Mouse (Mus musculus) retina, postnatal 7 days (tissue): ENCODE measurements around the gene Capn15.

Experiments
- DNase-seq: peaks from one replicate; pipeline ENCODE4 v3.0.0-alpha.2; 2012; ENCODE audit warnings: low read depth, low spot score

Capn15 gene

DNA sequence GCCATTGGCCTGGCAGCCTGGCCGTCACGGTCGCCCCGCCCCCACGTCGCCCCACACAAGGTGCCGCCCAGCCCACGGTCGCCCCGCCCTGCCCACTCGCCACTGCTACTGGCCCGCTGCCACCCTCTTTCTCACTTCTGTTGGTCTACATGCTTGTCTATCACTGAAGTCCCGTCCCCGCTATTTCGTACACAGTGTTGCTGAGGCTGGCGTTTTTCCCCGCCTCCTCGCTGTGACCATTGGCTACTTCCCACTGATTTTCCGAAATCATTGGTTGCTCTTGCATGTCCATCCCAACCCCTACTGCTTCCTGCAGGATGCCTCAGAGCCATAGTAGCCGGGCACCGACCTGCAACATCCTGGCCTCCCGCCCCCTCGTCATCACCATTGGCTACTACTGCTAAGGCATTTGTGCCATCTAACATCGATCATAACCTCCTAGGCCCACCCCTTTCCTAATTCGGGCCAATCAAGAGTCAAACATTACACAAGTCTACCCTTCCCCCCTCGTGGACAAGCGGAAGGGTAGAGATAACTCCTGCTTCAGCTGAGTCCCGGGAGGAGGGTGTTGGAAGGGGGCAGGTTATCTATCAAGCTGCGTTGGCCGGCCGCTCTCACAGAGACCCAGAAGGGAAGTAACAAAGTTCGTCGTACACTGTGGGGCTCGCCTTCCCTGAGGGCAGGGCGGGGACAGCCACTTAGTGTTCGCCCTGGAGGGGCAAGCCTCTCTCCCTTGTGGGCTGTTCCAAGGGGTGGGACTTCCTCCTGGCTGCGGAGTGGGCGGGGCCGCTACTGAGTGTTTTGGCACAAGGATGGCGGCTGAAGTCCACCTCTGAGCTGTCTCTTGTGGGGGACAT, 65.6 kb downstream of the Capn15 start:
- DNase-seq = peak; percentile 99

- no peak for DNase-seq
These were observed 66.3 kb downstream of the Capn15 start, which contains the start of gene Rab40c for GRCm38 (mm10) chr17:25919144-25919785. Gene Rab40c, minus strand, starts transcription at chr17:25919727.

- no peak for DNase-seq
These were observed 67.4 kb downstream of the Capn15 start for GRCm38 (mm10) chr17:25918037-25918750.

- no peak for DNase-seq
These were observed 68.5 kb downstream of the Capn15 start for GRCm38 (mm10) chr17:25916931-25917647.

DNA sequence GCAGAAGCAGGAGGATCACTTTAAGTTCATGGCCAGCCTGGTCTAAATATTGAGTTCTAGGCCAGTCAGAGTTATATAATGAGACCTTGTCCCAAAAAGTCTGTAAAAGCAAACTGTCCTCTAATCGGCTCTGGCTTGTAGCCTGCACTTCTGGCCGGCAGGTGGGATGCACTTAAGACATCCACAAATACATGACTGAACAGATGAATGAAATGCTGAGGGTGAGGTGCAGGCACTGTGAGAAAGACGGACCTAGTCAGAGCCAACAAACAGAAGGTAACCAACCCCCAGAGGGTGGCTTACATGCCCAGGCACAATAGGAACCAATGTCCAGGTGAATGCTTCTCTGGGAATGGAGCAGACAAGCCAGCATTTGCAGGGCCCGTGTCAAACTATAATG, 71.3 kb downstream of the Capn15 start:
- no peak for DNase-seq

DNA sequence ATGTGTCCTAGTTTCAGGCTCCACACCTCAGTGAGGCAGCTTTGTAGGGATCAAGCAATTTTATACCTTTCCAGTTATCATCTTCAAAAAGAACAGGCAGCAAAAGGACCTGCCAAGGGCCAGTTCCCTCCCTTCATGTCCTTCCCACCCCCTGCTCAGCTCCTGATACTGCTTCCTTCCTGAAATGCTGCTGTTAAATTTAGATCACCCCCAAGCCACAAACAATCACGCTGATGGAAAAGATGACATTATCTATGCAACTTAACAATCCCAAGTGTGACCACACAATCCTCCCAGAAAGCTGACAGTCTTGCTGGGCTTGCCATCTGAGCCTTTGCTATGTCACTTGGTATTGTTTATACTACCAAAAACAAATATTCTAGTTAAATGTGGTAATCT, 71.7 kb downstream of the Capn15 start:
- no peak for DNase-seq

DNA sequence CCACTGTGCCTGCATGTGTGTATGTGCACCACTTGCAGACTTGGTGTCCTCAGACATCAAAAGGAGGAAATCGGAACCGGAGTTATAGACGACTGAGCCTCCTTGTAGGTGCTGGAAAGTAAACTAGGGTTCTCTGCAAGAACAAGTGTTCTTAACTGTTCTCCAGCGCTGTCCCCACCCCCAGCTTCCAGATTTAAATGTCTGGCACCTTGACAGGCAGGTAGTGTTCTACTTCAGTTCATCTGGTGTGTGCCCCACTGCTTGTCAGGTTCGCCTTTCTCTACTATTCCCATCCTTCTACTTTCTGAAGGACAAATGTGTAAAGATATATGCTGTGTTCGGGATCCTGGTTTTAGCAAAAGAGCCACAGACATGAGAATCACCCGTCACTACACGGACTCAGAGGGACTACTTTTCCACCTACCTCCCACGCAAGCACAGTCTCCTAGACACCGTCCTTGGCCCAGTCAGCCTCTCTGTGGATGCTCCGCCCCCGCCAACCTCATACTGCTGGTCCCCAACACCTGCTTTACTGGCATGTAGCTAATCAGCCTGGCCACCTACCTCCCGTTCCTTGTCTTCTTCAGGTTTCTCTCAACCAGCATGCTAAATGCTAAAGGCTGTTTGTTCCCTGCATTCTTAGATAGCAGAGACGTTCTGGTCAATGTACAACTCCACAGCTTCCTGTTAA, 72.3 kb downstream of the Capn15 start:
- DNase-seq = no peak

GRCm38 (mm10) chr17:25911816-25912215, 73.8 kb downstream of the Capn15 start:
- DNase-seq = no peak
